Mouse (Mus musculus) brain, embryonic 14.5 days (tissue): ENCODE results near the gene Sgtb.

Experiments
- CTCF ChIP-seq: fragments of 200-500 bp; IDR thresholded peaks from 2 replicates; pipeline ENCODE4 v1.5.1; 2012; ENCODE audit warnings: inconsistent platforms, mild to moderate bottlenecking, moderate library complexity, borderline replicate concordance; ENCODE audit not compliant: insufficient read depth, insufficient read length; ENCODE audit errors: extremely low read depth
- POLR2A ChIP-seq: fragments of 200-500 bp; IDR thresholded peaks from 2 replicates; pipeline ENCODE4 v1.6.1; 2012; ENCODE audit warnings: mild to moderate bottlenecking, inconsistent platforms, borderline replicate concordance; ENCODE audit not compliant: poor library complexity, insufficient read depth, insufficient read length, severe bottlenecking; ENCODE audit errors: extremely low read depth

DNA sequence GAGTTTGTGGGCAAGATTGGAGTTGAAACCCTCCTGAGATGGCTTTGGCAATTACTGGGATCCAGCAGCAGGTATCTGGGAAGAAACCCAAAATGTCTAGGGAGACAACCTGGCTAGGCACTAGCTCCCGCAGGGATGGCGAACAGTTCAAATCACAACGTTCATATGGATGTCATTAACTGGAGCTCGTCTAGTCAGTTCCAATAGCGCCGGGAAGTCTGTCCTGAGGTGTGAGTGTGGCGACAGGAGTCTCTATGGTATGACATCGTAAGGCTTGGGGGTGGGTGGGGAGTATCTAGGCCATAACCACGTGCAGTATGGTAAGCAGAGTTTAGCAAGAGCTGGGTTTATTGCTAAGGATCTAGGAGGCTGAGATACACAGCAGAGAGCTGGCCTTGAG, 46.5 kb upstream of the Sgtb start:
- TF ChIP-seq CTCF = no peak
- no peak for TF ChIP-seq POLR2A
